Mouse (Mus musculus): ENCODE measurements at regions not wholly inside any gene's neighbourhood (a gene's known extent, or its start where the extent isn't known, plus 50 kb on each side); places are given as distances from the start of the nearest gene placed in this dataset.

DNA sequence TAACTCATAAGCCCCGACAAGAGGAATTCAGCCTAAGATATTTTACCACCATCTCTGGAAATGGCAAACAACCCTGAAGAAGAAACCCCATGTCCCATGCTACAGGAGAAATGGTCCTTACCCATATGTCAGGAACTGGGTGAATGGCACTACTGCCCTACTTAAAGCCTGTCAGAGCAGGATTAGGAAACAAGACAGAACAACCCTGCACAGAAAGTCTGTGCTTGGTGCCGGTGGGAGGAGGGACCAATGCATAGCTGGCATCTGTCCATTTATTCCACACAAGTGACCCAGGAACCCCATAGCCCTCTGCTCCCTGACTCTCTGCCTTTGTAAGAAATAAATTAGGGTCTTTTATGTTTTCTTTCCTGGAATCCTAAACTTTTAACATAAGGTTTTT, 317.9 kb downstream of the Ttll7 start:
- no peak for DNase-seq (ENCODE audit: low read depth, low spot score)

DNA sequence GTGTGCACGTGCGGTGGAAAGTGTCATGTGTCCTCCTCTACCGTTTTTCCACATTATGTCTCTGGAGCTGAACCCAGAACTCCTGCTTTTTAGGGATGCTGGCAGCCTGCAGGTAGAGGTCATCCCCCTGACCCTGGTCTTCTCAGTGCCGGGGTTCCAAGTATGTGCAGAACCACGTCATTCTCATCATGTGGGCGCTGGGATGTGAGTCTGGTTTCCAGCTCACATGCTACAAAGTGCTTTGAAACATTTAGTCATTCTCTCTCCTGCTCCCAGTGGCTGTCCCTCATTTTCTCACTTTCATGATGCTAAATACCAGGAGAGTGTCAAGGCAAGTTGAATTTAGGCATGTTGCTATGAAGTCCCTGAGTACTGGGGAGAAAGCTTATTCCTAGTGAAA, 326.6 kb downstream of the Ttll7 start:
- no peak for DNase-seq (ENCODE audit: low read depth, low spot score)

DNA sequence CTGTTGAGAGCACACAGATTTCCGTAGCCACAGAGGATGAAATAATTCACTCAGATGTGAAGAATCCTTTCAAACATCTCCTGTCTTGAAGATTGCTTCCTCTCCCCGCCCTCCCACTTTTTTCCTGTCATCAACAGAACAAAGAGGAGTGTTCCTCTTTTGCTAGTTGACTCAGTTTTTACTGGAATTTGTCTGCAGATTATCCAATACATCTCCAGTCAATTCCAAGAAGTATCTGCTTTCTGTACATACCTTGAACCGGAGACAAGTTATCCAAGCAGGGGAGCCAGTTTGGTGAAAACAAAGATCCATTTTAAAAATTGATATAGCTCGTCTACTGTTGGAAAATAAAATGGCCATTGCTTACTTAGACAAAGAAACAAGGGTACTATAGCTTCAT, 328.5 kb downstream of the Ttll7 start:
- DNase-seq (ENCODE audit: low read depth, low spot score), result no peak

DNA sequence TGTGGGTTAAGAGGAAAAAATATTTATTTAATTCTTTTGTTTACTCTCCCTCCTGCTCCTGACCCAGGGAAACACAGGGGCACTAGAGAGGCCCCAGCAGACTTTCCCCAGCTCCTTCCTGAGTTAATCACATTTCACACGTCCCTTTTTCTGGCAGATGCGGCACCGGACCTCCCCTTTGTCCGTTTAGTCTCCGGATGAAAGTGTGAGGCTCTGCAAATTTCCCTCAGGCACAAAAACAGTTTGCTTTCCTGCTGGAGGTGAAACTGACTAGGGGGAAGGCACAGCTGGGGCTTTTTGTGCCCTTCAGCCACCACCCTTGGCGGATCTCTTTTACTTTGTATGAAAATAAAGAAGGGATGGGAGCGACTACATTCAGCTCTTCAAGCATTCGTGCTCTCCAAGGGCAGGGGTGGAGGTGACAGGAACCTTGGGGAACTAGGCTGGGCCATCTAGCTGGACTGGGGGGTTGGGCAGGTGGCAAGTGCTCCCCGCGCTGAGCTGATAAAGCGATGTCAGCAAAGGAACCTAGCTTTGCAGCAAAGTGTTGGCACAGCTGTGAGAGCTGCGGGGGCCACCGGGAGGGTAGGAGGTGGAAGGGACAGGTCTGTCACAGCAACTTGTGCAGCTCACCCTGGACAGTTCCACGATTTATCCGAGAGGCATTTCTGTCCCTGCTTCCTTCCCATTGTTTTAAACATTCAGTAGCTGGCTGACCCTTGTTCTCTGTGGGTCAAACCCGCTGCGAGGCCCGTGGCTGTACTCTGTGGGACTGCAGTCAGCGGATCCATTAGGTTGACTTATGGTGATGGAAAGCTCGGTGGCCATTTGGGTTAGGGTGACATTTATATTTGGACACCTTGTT, 329.6 kb downstream of the Ttll7 start:
- DNase-seq (ENCODE audit: low read depth, low spot score), result peak; percentile 38

DNA sequence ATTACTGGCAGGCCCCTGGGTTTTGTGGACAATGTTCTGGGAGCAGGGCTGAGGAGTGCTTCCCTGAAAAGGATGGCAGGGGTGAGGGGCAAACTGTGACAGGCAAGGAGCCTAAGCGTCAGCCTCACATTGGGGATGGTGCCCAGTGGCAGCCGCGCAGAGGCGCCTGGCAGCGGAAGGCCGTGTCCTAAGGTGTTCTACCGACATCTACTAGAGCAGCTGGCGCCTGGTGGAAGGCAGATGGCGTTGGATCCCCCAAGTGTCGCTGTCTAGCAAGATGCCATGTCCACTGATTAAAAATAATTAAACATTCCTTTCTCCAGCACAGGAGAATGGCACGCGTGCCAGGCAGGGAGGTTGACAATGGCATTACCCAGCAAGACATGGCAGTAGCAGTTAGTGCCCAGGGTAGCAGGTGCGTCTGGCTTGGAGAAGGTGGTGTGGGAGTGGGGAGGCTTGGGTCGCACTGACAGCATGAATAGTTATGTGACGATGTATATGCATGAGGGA, 330.3 kb downstream of the Ttll7 start:
- DNase-seq (ENCODE audit: low read depth, low spot score), result no peak

DNA sequence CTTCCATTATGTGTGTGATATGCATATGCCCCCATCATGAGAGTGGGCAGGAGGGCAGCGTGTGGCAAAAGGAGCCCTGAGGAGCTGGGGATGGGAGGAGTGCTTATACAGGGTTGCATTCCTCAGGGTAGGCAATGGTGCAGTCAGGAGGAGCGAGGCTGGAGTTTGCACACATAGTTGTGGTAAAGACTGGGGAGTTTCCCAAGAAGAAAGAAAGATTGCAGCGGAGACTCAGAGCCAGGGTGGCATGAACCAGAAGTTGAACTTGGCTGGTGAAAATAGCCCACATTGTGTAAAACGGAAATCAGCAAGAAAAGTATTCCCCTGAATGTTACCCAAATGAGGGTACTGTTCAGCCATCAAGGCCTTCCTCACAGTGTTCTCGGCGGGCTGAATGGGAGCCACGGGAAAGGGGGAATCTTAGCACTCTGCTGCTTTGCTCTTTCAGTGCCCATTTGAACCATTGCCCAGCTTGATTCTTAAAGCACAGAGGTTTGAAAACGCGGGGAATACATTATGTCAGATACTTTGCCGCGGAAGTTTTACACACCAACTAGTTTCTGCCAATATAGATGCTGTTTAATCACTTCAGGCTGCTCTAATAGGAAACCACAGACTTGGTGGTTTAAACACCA, 331.6 kb downstream of the Ttll7 start:
- DNase-seq (ENCODE audit: low read depth, low spot score), result no peak

DNA sequence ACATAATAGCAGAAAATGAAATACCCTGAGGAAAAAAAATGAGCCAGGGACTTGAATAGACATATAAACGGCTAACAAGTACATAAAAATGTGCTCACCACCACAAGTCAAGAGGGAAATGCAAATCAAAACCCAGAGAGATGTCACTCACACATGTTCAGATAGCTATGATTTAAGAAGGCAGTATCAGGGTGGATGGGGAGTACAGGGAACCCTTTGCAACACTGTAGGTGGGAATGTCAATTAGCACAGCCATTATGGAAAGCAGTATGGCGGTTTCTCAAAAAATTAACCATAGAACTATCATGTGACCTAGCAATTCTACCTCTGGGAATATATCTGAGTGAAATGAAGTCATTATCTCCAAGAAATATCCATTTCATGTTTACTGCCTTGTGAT, 337.6 kb downstream of the Ttll7 start:
- DNase-seq (ENCODE audit: low read depth, low spot score), result no peak

DNA sequence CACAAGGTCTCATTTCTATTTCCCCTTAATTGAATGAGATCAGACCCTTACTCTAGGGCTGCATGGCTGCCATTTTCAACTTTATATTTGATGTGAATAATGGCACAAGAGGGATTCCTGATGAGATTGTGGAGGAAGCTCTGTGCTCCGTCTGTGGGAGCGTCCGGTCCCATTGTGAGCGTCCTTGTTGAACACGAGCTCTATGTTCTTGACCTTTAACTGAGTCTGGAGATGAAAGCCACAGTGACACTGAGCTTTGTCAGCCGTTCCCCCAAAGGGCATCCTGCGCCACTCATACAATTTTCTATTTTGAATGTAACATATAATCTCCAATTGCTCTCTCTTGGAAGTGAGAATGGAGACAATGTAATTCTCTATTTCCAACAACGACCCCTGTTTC, 344.5 kb downstream of the Ttll7 start:
- DNase-seq (ENCODE audit: low read depth, low spot score), result no peak

DNA sequence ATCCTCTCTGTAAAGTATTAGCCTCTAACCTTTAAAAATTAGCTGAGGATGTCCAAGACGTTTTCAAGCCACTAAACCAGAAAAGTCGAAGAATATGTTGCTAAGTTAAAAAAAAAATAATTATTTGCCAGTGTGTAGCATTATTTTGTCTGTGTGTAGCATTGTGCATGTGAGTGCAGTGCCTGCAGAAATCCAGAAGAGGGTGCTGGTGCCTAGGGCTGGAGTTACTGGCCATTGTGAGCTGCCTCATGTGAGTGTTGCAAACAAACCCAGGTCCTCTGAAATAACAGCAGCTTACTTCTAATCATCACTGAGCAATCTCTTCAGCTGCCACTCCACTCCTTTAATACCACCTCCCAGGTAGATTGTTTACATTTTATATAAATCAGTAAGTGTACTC, 345.0 kb downstream of the Ttll7 start:
- no peak for DNase-seq (ENCODE audit: low read depth, low spot score)

DNA sequence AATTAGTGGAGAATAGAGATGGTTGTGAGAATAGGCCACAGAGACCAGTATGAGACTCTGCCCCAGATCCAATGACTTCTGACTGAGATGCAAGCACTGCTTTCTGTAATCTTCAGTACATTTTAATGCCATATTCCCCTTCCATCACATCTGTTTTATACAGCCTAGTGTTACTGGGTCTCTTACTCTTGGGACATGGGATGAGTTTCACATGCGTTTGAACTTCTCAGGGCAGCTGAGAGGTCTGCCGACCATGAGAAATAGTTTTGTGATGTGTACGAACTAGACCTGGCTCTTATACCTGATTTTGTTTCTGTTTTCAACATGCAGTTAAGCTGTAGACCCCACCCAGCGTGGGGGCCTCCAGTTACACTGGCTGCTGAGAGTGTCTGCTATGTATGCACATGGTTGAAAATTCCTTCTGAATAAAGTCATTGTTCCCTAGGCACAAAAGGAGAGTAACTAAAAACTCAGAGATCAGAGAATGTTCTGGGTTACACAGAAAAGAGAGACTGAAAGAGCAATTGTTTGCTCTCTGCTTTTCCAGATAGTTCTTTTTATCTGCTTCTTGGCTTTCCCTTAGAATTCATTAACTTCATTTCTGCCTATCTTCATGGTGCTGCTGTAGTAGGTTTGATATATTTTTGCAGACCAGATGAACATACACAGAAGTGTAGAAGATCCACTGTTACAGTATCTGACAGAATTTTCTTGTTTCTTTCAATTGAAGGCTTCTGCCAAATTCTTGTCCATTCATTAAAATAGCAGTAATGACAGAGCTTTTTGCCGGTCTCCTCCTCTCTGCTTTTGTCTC, 359.2 kb downstream of the Ttll7 start:
- no peak for DNase-seq (ENCODE audit: low read depth, low spot score)

DNA sequence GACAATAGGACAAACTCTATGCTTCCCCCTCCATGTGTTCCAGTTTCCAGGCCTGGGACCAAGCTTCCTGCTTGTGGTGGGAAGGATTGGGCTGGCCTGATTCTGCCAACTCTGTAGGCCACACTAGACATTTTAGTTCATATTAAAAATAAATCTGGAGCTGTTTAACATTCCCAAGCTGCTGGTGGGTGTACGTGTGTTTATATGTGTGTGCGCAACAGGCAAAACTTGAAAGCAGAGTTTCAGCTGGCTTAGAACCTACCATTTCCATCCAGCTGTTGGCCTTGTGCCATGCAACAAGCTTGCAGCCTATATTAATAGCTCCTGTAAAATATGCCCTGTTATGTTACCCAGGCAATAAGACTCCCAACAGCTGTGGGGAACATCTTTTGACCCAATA, 376.5 kb downstream of the Ttll7 start:
- no peak for DNase-seq (ENCODE audit: low read depth, low spot score)

DNA sequence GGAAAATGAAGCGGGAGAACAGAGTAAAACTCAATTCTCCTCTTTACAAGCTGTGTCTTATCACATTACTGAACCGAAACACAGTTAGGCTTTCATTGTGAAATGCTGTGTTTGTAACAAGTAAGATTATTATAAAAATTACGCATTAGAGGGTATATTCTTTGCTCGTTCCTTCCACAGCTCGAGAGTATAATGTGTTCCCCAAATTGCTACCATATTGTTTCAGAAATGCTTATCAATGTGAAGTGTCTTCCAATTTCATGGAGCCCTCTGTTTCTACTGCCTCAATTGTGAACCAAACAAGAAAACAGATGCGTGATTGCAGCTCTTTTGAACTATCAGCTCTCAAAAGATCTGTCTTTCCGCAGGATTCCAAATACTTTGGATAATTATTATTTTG, 378.4 kb downstream of the Ttll7 start:
- DNase-seq (ENCODE audit: low read depth, low spot score), result no peak

DNA sequence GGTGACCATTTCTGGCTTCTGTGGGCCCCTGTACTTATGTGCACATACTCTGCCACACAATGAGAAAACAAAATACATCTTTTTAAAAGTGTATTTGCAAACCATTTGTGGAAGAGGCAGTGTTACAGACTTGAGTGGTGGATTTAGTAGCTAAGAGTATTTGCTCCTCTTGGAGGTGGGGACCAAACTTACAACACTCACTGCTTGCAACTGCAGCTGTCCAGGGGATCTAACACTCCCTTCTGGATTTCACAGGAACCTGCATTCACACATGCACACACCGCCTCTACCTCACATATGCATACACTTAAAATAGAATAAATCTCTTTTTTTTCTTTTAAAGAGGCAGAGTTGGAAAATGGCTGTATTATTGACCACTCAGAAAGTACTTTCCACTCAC, 386.2 kb downstream of the Ttll7 start:
- DNase-seq (ENCODE audit: low read depth, low spot score), result no peak

DNA sequence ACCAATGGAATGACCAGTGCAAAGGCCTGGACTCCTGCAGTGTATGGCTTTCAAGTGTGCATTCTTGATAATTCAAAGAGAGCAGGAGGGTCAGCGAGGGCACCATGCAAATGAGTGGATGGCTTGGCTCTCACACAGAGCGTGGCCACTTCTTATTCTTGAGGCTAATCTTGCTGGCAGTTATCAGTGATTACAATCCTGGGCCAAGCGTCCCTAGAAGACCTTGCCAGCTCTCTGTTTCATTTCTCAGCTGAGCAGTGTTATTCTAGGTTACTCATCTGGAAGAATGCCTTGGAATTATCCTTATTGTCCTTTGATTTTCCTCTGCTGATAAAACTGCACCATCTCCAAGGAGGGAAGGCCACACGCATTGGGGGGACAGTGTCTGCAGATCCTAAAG, 388.5 kb downstream of the Ttll7 start:
- DNase-seq (ENCODE audit: low read depth, low spot score), result no peak

DNA sequence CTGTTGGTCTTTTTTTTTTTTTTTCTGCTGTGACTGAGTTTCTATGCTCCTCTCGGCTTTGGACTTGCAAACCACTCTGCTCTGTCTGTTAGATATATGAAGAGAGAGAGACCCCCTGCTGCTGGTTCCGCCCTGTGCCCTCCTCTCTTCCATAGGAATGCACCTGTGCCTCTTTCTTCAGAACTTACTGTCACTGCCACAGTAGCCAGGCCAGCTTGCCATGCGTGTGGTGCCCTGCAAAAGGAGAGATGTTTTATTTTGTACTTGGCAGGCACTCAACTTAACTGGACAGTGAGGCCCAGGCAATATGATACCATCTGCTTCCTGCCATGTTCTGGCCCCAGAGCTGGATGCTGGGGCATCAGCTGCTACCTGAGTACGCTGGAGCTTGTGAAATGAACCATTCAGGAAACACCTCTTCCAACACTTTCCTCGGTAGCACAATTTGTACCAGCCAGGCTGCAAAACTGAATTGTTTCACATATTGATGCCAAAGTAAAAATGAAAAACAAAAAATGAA, 392.8 kb downstream of the Ttll7 start:
- DNase-seq (ENCODE audit: low read depth, low spot score), result no peak

DNA sequence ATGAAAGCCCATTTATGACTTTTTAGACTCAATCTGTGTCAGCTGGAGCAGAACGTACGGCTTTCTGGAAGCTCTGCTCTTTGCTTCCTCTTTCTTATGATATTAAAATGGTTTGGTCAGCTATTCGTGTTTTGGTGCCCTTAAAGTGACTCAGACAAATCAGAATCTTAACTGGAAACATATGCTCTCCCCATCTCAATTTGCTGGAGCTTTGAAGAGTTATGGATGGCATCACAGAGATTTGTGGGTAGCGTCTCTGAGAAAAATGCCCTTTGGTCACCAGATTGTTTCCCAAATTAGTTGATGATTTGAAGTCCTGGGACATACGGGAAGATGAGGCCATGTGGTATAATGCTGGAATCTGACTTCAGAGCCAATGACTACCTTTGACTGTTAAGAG, 394.0 kb downstream of the Ttll7 start:
- DNase-seq (ENCODE audit: low read depth, low spot score), result no peak

DNA sequence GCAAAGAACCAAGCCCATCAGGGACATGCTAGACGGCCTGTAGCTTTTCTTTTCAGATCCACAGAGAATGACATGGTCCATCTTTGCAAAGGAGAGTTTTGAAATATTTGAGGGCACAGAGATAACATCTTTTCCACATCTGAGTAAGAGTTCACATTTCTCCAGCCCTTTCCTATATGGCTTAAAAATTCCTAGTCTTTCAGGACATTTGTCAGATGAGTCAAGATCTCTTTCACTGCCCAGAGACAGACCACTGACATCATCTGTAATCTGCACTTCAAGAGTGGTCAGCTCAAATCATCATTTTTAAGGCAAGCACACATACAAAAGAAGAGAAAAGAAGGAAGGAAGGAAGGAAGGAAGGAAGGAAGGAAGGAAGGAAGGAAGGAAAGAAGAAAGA, 397.3 kb downstream of the Ttll7 start:
- DNase-seq (ENCODE audit: low read depth, low spot score), result no peak

DNA sequence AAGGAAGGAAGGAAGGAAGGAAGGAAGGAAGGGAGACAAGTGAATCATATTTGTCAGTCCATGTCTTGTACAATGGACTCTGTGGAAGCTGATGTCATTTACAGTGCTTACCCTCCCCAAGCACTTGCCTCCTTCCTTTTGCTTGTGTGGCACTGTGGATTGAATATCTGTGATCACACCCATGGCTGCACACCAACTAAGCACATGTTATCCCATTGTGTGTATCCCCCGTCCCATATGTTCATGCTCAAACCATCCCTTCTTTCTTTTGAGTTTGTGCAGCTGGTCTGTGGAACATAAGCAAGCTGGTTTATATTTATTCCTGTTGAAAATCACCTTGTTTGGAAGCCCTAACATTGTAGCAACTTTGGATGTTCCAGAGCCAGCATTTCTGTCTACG, 397.7 kb downstream of the Ttll7 start:
- no peak for DNase-seq (ENCODE audit: low read depth, low spot score)

DNA sequence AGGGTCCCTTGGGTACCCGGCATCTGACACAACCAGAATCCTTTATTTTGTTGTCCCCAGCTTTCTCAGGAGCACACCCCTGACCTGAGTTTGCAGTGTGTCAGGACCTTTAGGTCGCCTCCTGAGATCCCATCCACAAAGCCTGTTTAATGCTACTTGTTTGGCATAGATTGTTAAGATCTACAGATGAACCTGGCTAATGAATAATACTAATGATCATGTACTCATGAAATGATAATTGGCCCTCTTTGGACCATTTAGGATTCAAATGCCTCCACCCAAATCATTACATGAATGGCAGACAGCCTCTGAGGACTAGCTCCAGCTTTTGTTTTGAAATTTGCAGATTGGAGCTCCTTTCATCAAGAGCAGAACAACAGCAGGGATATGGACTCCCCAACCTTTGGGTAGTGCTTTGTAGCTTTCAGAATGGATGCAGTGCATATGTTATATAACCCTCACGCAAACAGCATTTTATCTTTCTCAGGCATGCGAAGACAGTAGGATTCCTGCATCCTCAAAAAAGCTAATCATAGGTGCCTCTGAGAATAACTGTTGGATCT, 400.1 kb downstream of the Ttll7 start:
- DNase-seq (ENCODE audit: low read depth, low spot score), result no peak

DNA sequence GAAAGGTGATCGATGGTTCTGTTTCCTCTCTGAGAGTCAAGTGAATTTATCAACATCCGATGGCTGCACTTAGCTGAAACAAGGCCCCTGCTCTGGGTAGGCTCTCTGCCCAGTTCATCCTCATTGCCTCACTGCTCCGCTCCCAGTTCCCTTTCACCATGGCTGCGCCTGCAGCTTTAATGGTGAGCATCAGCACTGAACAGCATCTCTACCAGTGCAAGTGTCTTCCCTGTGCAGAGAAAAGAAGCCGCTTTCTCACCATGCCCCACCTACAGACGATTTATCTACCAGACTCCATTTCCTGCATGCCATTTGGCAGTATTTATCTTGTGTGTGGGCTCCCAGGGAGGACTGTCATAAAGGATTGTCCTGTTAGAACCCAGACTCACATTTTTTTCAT, 400.6 kb downstream of the Ttll7 start:
- DNase-seq (ENCODE audit: low read depth, low spot score), result no peak

DNA sequence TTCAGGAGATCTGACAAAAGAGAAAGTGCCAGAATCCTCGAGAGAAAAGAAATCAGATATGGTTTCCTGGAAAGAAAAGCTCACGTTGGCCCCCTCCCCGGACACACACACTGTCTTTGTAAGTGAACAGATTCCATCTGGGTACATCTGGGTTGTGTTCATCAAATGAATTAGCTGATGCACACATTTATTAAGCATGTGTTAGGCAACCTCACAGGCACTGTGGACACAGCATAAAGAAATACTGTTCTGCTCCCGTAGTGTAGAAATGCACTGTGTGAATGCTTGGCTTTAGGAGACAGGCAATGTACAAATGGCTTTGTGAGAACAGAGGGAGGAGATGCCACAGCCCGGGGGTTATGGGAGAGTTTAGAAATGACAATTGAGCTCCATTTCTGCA, 402.3 kb downstream of the Ttll7 start:
- no peak for DNase-seq (ENCODE audit: low read depth, low spot score)
